Mouse (Mus musculus) kidney, embryonic 14.5 days (tissue): ENCODE measurements around the gene Lin52. TPM values are rescaled to one million over a fixed set of nuclear protein-coding genes. Genes with fewer than 3 reads are reported as not detected.

ENCODE experiments used
- ATAC-seq: fragments of 200-750 bp; cut with Nextera tagmentation; 2 replicates; pipeline ENCODE4 v1.8.0; 2017; ENCODE audit warnings: moderate number of reproducible peaks, mild to moderate bottlenecking, moderate TSS enrichment, moderate library complexity; ENCODE audit not compliant: low FRiP score, low TSS enrichment
- H3K27ac ChIP-seq: fragments of 300-500 bp; sonication (generic); 2 replicates; pipeline ENCODE4 v1.5.1; 2014; ENCODE audit warnings: low read depth, mild to moderate bottlenecking, low read length, moderate library complexity, mixed read lengths
- H3K27me3 ChIP-seq: fragments of 300-500 bp; sonication (generic); 2 replicates; pipeline ENCODE4 v1.6.1; 2014; ENCODE audit warnings: mild to moderate bottlenecking, low read length; ENCODE audit not compliant: control insufficient read depth, insufficient read depth
- H3K36me3 ChIP-seq: fragments of 300-500 bp; sonication (generic); 2 replicates; pipeline ENCODE4 v1.6.1; 2014; ENCODE audit warnings: low read length, mixed read lengths; ENCODE audit not compliant: control insufficient read depth, insufficient read depth
- H3K4me1 ChIP-seq: fragments of 300-500 bp; sonication (generic); 2 replicates; pipeline ENCODE4 v1.6.1; 2014; ENCODE audit warnings: low read length, mixed read lengths; ENCODE audit not compliant: control insufficient read depth, insufficient read depth
- H3K4me2 ChIP-seq: fragments of 300-500 bp; sonication (generic); replicated peaks from 2 replicates; pipeline ENCODE4 v1.6.1; 2014; ENCODE audit warnings: low read depth, mild to moderate bottlenecking, low read length
- H3K4me3 ChIP-seq: fragments of 300-500 bp; sonication (generic); 2 replicates; pipeline ENCODE4 v1.5.1; 2014; ENCODE audit warnings: mild to moderate bottlenecking, low read length
- H3K9ac ChIP-seq: fragments of 300-500 bp; sonication (generic); 2 replicates; pipeline ENCODE4 v1.6.1; 2014; ENCODE audit warnings: low read depth, mild to moderate bottlenecking, low read length, moderate library complexity
- H3K9me3 ChIP-seq: fragments of 300-500 bp; sonication (generic); 2 replicates; pipeline ENCODE4 v1.6.1; 2016; ENCODE audit warnings: low read length; ENCODE audit not compliant: control insufficient read depth
- WGBS: fragments of 180-500 bp; shearing (Covaris S2); extraction: QIAGEN DNeasy Blood & Tissue Kit; methylation state at CpG from one replicate; pipeline ENCODE4 v1.1.7; 2014; 5-methylcytosine and 5-hydroxymethylcytosine counted together
- polyA plus RNA-seq: library from polyadenylated mRNA; unstranded; fragments of >200 nt; fragmentation: Nextera tagmentation; extraction: Ambion mirVana; gene quantifications from 2 replicates; pipeline ENCODE4 v1.2.1, GENCODE M21; 2014

Lin52 gene
- polyA plus RNA-seq, 1 experiment from 2014 or later = 23.2 TPM

GRCm38 (mm10) chr12:84541391-84541958 lies 90.3 kb downstream of the Lin52 start:
- Histone ChIP-seq H3K27ac (no peak overlapping the region), H3K36me3 (no peaks in the 10 kb centered on the region), H3K4me3 (no peak overlapping the region), H3K27me3 (no peaks in the 10 kb centered on the region), H3K9me3 (no peaks in the 10 kb centered on the region), H3K4me2 (no peak overlapping the region), H3K9ac (no peak overlapping the region), H3K4me1 (no peaks in the 10 kb centered on the region)
- ATAC-seq = no peak
- 76% methylated on average over 11 of the region's 11 CpGs for WGBS

DNA sequence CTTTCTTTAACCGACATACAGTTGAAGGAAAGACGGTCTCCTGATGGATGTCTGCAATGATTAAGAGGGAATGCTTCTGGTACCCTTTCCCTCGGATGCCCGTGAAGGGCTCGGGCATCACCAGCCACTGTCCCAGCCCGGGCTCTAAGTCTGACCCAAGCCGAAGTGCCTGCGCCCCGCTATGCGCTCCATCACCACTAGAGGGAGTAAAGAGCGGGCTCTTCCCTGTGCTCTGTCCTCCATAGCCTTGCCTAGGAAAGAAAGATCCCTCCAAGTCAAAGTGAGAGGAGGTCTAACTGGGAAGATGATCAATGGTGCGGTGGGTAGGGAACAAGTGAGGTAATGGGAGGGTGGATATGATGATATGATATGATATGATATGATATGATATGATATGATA lies 94.8 kb downstream of the Lin52 start:
- Histone ChIP-seq H3K4me2 (no peak overlapping the region), H3K27ac (no peak overlapping the region), H3K9ac (no peak overlapping the region), H3K9me3 (no peaks in the 10 kb centered on the region), H3K36me3 (no peaks in the 10 kb centered on the region), H3K4me1 (no peaks in the 10 kb centered on the region), H3K4me3 (no peak overlapping the region), H3K27me3 (no peaks in the 10 kb centered on the region; the same call in 1 of the 2 replicates)
- 4% methylated on average over 12 of the region's 12 CpGs for WGBS
- peak; percentile 86 for ATAC-seq

DNA sequence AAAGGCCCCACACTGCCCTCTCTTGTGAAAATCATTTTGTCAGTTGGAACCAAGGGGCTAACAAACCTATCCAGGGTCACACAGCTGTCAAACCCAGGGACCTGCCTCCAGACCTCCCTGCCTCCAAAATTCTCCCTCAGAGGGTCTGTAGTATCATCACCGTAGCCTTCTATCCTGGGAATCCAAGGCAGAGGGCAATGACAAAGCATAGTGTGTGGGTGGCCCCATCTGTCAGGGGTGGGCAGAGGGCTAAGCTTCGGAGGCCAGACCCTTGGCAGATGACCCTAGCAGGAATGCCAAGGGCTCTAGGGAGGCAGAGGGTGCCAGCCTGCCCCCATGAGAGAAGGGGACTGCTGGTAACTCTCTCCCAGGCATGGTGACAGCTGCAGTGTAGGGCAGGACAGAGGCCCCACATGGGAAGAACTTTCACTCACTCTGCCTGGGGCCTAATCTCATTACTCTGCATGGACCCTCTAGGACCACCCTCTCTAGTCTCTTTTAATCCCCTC lies 95.4 kb downstream of the Lin52 start:
- Histone ChIP-seq H3K4me3 (no peak overlapping the region), H3K4me2 (no peak overlapping the region), H3K4me1 (no peaks in the 10 kb centered on the region), H3K36me3 (no peaks in the 10 kb centered on the region), H3K9me3 (no peaks in the 10 kb centered on the region), H3K27me3 (no peaks in the 10 kb centered on the region; the same call in 1 of the 2 replicates), H3K27ac (no peak overlapping the region), H3K9ac (no peak overlapping the region)
- no peak for ATAC-seq
- WGBS = 60% methylated on average over 2 of the region's 2 CpGs

- H3K9ac ChIP-seq = no peak overlapping the region
- no peak overlapping the region for H3K4me3 ChIP-seq
- no peaks in the 10 kb centered on the region for H3K4me1 ChIP-seq
- H3K27me3 ChIP-seq = no peaks in the 10 kb centered on the region; the same call in 1 of the 2 replicates
- no peak for ATAC-seq
- H3K36me3 ChIP-seq = no peaks in the 10 kb centered on the region
- no peak overlapping the region for H3K27ac ChIP-seq
- H3K4me2 ChIP-seq = no peak overlapping the region
- H3K9me3 ChIP-seq = no peaks in the 10 kb centered on the region
- WGBS = 64% methylated on average over 8 of the region's 8 CpGs
These were observed 97.0 kb downstream of the Lin52 start for GRCm38 (mm10) chr12:84548251-84548650.

DNA sequence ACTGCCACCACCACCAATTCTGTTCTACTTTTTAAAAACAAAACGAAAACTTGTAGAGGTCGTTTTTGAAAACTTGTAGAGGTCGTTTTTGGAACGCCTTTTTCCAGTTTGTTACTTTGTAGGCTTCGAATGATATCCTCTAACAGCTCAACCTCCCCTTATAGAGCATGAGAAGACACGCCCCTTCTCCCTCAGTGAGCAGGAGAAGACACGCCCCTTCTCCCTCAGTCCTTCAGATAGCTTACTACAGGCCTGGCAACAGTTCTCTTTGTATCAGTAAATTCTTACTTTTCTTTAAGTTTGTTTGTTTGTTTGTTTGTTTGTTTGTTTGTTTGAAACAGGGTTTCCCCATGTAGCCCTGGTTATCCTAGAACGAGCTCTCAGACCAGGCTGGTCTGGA lies 104.0 kb downstream of the Lin52 start:
- Histone ChIP-seq H3K4me3 (no peak overlapping the region), H3K4me2 (no peak overlapping the region), H3K27ac (no peak overlapping the region), H3K36me3 (no peaks in the 10 kb centered on the region), H3K9ac (no peak overlapping the region), H3K9me3 (no peaks in the 10 kb centered on the region), H3K4me1 (no peaks in the 10 kb centered on the region), H3K27me3 (no peaks in the 10 kb centered on the region)
- 53% methylated on average over 8 of the region's 8 CpGs for WGBS
- ATAC-seq = no peak

DNA sequence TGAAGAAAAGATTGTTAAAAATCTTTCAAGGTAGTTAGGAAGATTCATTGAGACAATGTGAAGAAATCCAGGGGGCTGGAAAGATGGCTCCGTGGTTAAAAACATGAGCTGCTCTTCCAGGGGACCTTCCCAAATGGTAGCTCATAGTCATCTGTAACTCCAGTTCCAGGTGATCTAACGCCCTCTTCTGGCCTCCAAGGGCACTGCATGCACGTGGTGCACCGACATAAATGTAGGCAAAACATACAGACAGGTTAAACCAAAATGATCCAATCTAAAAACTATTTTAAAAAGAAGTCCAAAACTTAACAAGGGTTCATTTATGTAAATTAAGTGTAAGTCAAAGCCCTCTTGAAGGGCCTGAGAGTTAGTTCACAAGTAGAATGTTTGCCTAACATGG lies 111.3 kb downstream of the Lin52 start:
- no peak for ATAC-seq
- 56% methylated on average over 4 of the region's 4 CpGs for WGBS
- no peak overlapping the region for H3K4me2 ChIP-seq
- H3K4me1 ChIP-seq = no peaks in the 10 kb centered on the region
- H3K36me3 ChIP-seq = no peaks in the 10 kb centered on the region
- peaks cover 10% of the 10 kb centered on the region for H3K27me3 ChIP-seq
- no peak overlapping the region for H3K27ac ChIP-seq
- H3K9ac ChIP-seq = no peak overlapping the region
- no peak overlapping the region for H3K4me3 ChIP-seq
- no peaks in the 10 kb centered on the region for H3K9me3 ChIP-seq

GRCm38 (mm10) chr12:84567576-84567975 lies 116.4 kb downstream of the Lin52 start:
- H3K36me3 ChIP-seq = no peaks in the 10 kb centered on the region
- no peaks in the 10 kb centered on the region for H3K9me3 ChIP-seq
- WGBS = 79% methylated on average over 6 of the region's 6 CpGs
- H3K27ac ChIP-seq = no peak overlapping the region
- no peak overlapping the region for H3K4me2 ChIP-seq
- no peak overlapping the region for H3K9ac ChIP-seq
- no peak for ATAC-seq
- peaks cover 59% of the 10 kb centered on the region for H3K27me3 ChIP-seq
- no peaks in the 10 kb centered on the region for H3K4me1 ChIP-seq
- H3K4me3 ChIP-seq = no peak overlapping the region

GRCm38 (mm10) chr12:84569336-84569970 lies 118.2 kb downstream of the Lin52 start, which contains the start of gene Vsx2:
TSS of gene Vsx2 (plus strand) at chr12:84569762.
- Histone ChIP-seq H3K4me3 (peak within 1 kb of the TSS; percentile 15; the same call in 1 of the 2 replicates), H3K27me3 (peaks cover 75% of the 10 kb centered on the region), H3K9me3 (no peaks in the 10 kb centered on the region), H3K27ac (no peak within 1 kb of the TSS), H3K9ac (no peak within 1 kb of the TSS), H3K36me3 (no peaks in the 10 kb centered on the region), H3K4me1 (no peaks in the 10 kb centered on the region), H3K4me2 (no peak within 1 kb of the TSS)
- WGBS = 4% methylated on average over 24 of the region's 25 CpGs
- ATAC-seq = no peak

DNA sequence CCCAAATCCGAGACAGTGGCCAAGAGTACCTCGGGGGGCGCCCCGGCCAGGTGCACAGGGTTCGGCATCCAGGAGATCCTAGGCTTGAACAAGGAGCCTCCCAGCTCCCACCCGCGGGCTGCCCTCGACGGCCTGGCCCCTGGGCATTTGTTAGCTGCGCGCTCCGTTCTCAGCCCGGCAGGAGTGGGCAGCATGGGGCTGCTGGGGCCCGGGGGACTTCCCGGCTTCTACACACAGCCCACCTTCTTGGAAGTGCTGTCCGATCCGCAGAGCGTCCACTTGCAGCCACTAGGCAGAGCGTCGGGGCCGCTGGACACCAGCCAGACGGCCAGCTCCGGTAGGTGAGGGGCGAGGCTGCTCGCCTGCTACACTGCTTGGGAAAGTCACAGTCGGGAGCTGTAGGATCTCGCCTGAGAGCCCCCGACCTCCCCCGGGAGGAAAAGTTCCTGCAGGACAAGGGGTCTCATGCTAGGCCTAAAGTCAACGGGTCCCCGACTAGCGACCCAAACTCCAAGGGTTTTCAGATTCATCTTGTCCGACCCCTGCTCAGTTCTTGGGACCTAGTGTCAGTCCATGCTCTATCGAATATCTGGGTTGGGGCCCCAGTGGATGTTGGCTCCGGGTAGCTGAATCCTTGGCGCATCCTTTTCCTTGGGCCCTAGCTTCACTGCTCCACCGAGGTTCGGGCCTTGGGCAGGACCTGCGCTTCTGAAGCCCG lies 118.9 kb downstream of the Lin52 start:
- Histone ChIP-seq H3K4me2 (no peak overlapping the region), H3K9me3 (no peaks in the 10 kb centered on the region), H3K36me3 (no peaks in the 10 kb centered on the region), H3K4me3 (peak overlapping the region; percentile 15; the same call in 1 of the 2 replicates), H3K4me1 (no peaks in the 10 kb centered on the region), H3K27ac (no peak overlapping the region), H3K9ac (no peak overlapping the region), H3K27me3 (peaks cover 73% of the 10 kb centered on the region)
- 2% methylated on average over 40 of the region's 40 CpGs for WGBS
- no peak for ATAC-seq
